Mouse (Mus musculus) stomach, embryonic 16.5 days (tissue): ENCODE measurements around the gene Gm3500. TPM values are rescaled to one million over a fixed set of nuclear protein-coding genes. Genes with fewer than 3 reads are reported as not detected.
"Not testable (repeated sequence)": the region's sequence is repeated elsewhere in the genome, so short reads cannot be mapped to it uniquely, and the experiment has no call there.

Experiments
- ATAC-seq: fragments of 200-750 bp; cut with Nextera tagmentation; 2 replicates; pipeline ENCODE4 v1.8.0; 2017; ENCODE audit warnings: moderate number of reproducible peaks, moderate TSS enrichment; ENCODE audit not compliant: insufficient read depth, low FRiP score
- H3K27ac ChIP-seq: fragments of 300-500 bp; sonication (generic); 2 replicates; pipeline ENCODE4 v1.5.1; 2014; ENCODE audit warnings: low read length
- H3K27me3 ChIP-seq: fragments of 300-500 bp; sonication (generic); 2 replicates; pipeline ENCODE4 v1.6.1; 2014; ENCODE audit warnings: low read length, control low read depth, mixed read lengths; ENCODE audit not compliant: control insufficient read depth, insufficient read depth
- H3K36me3 ChIP-seq: fragments of 300-500 bp; sonication (generic); 2 replicates; pipeline ENCODE4 v1.6.1; 2014; ENCODE audit warnings: low read length; ENCODE audit not compliant: control insufficient read depth, insufficient read depth
- H3K4me1 ChIP-seq: fragments of 300-500 bp; sonication (generic); 2 replicates; pipeline ENCODE4 v1.6.1; 2014; ENCODE audit warnings: low read length, control low read depth, mixed read lengths; ENCODE audit not compliant: control insufficient read depth, insufficient read depth
- H3K4me2 ChIP-seq: fragments of 300-500 bp; sonication (generic); 2 replicates; pipeline ENCODE4 v1.6.1; 2014; ENCODE audit warnings: low read depth, low read length, mixed read lengths
- H3K4me3 ChIP-seq: fragments of 300-500 bp; sonication (generic); replicated peaks from 2 replicates; pipeline ENCODE4 v1.5.1; 2014; ENCODE audit warnings: mild to moderate bottlenecking, low read length
- H3K9ac ChIP-seq: fragments of 300-500 bp; sonication (generic); 2 replicates; pipeline ENCODE4 v1.6.1; 2014; ENCODE audit warnings: low read length
- H3K9me3 ChIP-seq: fragments of 300-500 bp; sonication (generic); replicated peaks from 2 replicates; pipeline ENCODE4 v1.6.1; 2016; ENCODE audit warnings: low read length, control low read depth; ENCODE audit not compliant: control insufficient read depth
- WGBS: fragments of 180-500 bp; shearing (Covaris S2); extraction: QIAGEN DNeasy Blood & Tissue Kit; methylation state at CpG from one replicate; pipeline ENCODE4 v1.1.7; 2014; 5-methylcytosine and 5-hydroxymethylcytosine counted together
- polyA plus RNA-seq: library from polyadenylated mRNA; unstranded; fragments of >200 nt; fragmentation: Nextera tagmentation; extraction: Ambion mirVana; gene quantifications from 2 replicates; pipeline ENCODE4 v1.2.1, GENCODE M21; 2015

The Gm3500 gene
- 0.34 and 1.1 TPM in 2 replicates for polyA plus RNA-seq

- WGBS, result no CpG with 5 or more reads among the region's 37 CpGs
These were observed at the start of gene Gm3500 for GRCm38 (mm10) chr14:5388949-5389348. TSS of gene Gm3500 (minus strand) at chr14:5389049.

DNA sequence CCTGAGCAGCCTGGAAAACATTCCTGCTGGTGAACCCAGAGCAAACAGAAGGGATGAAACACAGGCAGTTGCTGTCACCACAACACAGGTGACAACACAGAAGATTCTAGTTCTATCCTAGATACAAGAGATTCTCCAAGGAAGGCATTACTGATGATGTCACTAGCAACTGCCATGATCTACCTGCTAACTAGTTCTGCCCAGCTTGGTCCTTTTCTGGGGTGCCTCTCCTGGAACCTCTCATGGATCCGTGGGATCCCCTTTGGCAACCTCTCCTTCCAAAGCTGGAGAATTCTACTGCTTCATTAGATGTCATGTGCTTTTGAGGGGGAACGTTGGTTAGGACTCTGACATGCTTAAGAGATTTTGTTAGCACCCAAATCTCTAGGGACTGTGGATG lies 54.0 kb downstream of the Gm3500 start, which contains the start of gene Gm3542:
TSS of gene Gm3542 (minus strand) at position 101 of the 400 bp plus-strand sequence.
- H3K9me3 ChIP-seq, H3K27me3 ChIP-seq, H3K4me2 ChIP-seq, H3K9ac ChIP-seq, H3K27ac ChIP-seq, H3K4me3 ChIP-seq, H3K4me1 ChIP-seq, H3K36me3 ChIP-seq, ATAC-seq: not testable (repeated sequence)
- WGBS, result no CpG with 5 or more reads among the region's 2 CpGs

More at GRCm38 (mm10) chr14:5388949-5389348, at the start of gene Gm3500:
- H3K36me3 ChIP-seq, H3K9ac ChIP-seq, H3K4me3 ChIP-seq, H3K9me3 ChIP-seq, H3K27me3 ChIP-seq, H3K27ac ChIP-seq, H3K4me1 ChIP-seq, ATAC-seq, H3K4me2 ChIP-seq: not testable (repeated sequence)

Other genes starting within 250 kb of the Gm3500 start
- gene Gm3317, start 224.5 kb downstream of the Gm3500 start, polyA plus RNA-seq, result not detected in 2 replicates
- not detected in 2 replicates for gene Gm8271, start 203.3 kb downstream of the Gm3500 start, polyA plus RNA-seq
- not detected in 2 replicates for gene Gm3526, start 128.5 kb downstream of the Gm3500 start, polyA plus RNA-seq
- gene Gm3542, start 54.1 kb downstream of the Gm3500 start, polyA plus RNA-seq, result not detected in 2 replicates
- 0.52 TPM in 1 of 2 replicates, not detected in the other for gene Gm3194, start 66.4 kb upstream of the Gm3500 start, polyA plus RNA-seq
- gene Gm8246, start 88.8 kb upstream of the Gm3500 start, polyA plus RNA-seq, result not detected in 2 replicates
- not detected in 2 replicates for gene Gm3187, start 95.2 kb upstream of the Gm3500 start, polyA plus RNA-seq
- 0.75 and 0.85 TPM in 2 replicates for gene Gm3488, start 112.6 kb upstream of the Gm3500 start, polyA plus RNA-seq
- not detected in 2 replicates for gene Gm3532, start 149.4 kb upstream of the Gm3500 start, polyA plus RNA-seq
- gene Gm8265, start 244.0 kb upstream of the Gm3500 start, polyA plus RNA-seq, result not detected in 2 replicates